Mouse (Mus musculus) c-Kit-positive CD71-positive TER-119-negative erythroid progenitor cells, embryonic 14.5 days (primary cell): Measurements from ENCODE around the gene St3gal3.

ENCODE experiments used
- DNase-seq: peaks from one replicate; pipeline ENCODE4 v3.0.0-alpha.2; 2013; ENCODE audit warnings: low read depth

Gene St3gal3

DNA sequence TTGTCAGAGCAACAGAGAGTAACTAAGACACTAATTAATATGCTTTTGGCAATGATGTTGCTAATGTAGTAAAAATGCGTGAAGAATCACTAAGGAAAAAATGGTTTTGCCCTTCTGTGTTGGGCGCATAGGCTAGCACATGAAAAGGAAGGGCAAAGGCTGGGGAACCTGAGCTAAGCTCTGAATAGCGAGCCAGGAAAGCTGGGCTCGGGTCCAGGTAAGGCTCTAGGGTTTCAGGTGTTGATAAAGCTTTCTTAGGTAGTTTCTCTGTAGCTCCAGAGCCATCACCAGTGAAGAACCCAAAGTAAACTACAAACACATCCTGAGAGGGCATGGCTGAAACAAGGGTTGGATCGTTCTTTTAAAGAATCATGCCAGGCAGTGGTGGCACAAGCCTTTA lies 6.8 kb upstream of the St3gal3 start:
- DNase-seq, result no peak

DNA sequence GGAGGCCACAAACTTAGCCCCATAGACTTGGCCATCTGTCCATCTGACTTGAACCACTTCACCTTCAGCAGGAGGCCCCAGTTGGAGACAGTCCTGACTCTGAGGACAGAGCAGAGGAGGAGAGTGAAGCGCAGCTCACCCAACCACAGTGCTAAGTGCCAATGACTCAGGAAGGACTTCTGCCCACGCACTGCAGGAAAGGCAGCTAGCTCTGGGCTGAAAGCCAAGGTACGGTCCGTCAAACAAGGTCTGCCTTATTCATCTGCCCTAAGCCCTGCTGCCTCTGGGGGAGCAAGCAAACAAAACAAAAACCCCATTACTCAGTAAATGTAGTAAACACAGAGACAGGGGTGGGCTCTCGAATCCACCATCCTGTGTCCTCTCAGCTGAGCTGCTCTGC lies 4.2 kb upstream of the St3gal3 start:
- DNase-seq, result no peak

DNA sequence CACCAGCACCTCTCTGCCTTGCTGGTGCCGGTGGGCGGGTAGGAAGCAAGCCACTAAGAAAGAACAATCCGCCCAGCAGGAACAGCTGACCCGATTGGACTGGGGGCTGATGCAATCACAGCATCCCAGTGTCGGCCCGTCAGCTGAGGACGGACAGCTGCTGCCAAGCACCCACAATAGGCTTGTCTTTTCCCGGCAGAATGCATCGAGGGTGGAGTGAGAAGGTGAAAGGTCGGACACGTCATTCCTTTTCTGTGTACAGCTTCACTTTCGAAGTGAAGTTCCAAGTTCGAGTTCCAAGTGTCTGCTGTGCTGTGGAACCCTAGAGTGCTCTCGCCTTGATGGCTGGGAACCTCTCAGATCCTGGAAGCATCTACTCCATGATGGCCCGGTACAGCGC lies 3.1 kb upstream of the St3gal3 start:
- DNase-seq, result no peak

DNA sequence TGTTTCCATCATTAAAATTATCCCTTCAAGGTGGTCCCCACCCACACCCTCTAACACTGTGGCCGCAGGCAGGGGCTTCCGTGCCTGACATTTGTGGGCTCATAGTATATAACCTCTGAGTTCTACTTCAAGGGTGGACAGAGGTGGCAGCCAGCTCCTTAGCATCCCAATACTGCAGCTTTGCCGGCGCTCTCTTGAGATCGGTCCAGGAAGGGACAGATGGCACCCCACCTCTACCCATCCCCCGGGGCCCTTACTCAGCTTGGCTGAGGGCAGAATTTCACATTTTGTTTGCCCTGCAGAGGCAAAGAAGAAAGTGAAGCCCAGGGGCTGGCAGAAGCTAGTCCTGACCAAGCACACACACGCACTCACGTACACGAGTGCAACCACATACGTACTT lies 2.6 kb upstream of the St3gal3 start:
- DNase-seq, result no peak

DNA sequence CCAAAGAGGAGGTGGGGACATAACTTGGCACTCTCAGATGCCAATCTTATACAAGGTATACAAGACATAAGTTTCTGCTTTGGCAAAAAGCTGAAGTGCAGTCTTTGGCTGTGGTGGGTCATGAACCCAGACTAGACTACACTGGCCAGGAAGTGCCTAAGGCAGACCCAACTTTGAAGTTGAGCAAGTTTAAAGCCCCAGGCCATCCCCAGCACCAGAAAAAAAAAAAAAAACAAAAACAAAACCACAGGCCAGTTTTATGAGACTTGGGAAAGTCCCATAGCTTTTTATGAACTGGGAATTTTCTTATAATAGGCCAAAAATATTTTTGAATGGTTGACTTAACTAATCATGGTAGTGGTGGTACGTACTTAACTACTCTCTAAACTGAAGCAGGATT lies 700 bp upstream of the St3gal3 start:
- no peak for DNase-seq

DNA sequence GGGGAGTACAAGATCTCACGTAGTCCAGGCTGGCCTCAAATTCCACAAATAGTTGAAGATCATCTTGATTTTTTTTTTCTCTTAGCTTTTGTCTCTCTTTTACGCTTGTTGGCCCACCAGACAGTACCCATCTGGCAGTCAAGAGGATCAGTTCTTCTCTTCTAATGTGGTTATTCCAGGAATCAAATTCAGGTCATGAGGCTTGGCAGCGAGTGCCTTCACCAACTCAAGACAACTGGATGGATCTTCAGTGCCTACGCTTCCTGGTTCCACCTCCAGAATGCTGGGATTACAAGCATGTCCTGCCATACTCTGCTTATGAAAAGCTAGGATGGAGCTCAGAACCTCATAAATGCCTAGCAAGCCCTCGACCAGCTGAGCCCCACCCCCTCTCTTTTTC lies 3.4 kb downstream of the St3gal3 start:
- no peak for DNase-seq

DNA sequence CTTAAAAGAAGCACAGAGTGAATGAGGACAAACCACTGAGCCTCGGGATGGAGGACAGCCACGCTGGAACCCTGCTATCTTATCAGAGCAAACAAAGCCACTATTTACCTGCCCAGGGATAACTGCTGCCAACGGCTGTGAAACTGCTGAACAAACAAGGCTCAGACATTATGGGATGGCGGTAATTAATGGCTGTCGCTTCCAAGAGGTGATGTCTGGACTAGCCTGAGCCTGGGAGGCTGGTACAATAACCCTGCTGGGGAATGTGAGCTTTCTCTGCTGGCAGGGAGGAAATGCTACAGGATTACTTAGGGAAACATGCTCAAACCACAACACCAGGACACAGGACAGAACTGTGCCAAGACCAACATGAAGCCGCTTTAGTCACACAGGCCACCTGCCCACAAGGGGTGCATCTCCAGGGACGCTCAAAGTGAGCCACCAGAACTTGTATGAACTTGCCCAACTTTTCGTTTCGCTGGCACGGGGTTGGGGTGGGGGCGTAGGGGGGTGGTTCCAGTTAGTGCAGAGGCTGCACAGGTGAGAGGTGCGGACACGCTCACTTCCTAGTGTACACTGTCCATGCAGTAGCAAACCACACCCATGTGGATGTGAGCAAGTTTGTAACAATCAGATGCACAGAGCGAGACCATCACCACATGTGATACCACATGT lies 11.5 kb downstream of the St3gal3 start:
- DNase-seq, result no peak

DNA sequence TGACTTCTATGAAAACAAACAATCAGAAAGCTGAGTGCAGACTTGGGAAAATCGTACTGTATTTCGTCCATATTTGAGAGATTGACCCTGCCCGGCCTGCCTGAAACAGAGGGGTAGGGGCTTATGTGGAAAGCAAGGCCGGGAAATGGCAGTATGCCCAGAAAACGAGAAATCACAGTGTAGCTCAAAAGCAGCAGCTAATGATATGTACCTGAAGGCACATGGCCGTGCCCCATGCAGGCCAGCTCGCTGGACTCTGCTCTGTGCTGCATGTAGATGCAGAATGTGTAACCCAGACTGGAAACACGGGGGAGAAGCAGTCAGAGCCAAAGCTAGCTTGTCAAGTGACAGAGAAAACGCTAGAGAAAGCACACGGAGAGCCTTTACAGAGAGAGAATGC lies 12.6 kb downstream of the St3gal3 start:
- no peak for DNase-seq

DNA sequence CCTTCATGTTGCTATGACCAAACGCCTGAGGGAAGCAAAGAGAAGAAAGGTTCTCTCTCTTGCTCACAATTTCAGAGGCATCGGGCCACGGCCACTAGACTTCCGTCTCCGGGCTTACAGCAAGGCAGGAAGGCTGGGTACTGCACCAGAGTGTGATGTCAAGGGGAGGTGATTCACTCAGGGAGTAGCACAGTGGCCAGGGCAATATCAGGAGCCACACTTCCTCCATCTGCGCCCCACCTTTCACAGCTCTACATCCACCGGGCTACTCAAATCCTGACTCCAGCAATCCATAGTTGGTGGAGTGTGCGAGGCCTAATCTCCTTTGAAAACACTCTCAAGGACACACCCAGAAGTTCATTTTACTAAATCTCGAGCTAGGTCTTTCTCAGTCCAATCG lies 17.1 kb downstream of the St3gal3 start:
- DNase-seq, result no peak

DNA sequence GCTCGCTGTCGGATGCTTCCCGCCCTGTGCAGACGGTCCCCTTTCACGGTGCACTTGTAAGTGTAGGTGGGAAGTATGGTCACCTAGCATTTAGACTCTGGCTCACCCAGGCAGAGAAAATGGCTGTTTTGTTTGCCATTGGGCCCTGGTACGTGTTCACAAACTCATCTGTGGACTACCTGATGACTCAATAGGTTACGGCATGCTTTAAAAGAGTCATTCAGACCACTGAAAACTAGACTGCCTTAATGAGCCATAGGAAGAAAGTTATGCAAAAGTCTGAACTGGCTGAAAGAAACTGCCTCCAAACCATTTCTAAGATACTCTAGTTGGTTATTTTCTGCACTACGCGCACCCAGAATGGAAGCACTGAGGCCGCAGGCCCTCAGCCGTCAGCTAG lies 18.6 kb downstream of the St3gal3 start:
- no peak for DNase-seq

DNA sequence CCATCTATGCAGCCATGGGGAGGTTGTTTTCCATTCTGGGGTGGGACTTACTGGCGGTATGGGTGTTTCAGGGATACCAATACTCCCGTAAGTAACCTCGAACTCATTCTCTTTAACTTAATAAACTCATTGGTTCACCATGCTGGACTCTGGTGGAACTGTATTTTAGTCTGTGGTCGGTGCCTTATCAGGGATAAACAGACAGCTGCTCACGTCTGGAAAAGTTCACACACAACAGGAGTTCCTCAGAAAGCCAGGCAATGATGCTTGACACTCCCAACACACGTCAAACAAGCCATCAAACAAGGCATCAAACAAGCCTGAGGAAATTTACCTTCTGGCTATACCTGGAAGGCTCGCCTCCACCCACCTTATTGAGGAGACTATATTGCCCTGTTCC lies 19.6 kb downstream of the St3gal3 start:
- no peak for DNase-seq

DNA sequence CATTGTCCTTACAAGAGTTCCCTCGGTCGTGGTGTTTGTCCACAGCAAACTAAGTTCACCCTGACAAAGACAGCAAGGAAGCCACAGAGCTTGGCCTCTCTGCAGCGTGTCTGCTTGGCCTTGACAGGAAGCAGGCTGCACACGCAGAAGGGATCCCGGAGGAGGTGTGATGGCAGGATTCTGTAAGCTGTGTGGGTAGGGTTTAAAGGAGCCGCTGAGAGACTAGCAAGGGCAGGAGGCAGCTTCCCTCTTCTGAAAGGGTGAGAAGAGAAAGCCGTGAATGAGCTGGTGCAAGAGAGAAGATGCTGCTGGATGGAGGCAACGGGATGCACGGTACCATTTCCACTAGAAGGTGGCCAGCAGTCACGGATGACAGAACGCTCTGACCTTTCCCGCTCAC lies 22.1 kb downstream of the St3gal3 start:
- no peak for DNase-seq

DNA sequence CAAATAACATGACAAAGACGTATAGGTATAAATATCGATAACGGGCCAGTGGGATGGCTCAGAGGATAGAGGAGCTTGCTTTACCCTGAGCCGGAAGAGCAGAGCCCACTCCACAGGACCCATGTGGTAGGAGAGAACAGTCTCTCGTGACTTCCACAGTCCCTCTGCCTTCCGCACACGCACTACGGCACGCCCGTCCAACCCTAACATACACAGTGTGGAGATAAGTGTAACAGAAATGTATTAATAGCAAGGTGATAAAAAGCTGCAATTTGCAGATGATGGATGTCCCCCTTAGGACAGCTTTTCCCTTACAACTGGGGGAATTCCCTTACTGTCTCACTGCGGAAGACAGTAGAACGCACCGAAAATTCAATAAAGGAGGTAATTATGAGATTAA lies 25.1 kb downstream of the St3gal3 start:
- no peak for DNase-seq

DNA sequence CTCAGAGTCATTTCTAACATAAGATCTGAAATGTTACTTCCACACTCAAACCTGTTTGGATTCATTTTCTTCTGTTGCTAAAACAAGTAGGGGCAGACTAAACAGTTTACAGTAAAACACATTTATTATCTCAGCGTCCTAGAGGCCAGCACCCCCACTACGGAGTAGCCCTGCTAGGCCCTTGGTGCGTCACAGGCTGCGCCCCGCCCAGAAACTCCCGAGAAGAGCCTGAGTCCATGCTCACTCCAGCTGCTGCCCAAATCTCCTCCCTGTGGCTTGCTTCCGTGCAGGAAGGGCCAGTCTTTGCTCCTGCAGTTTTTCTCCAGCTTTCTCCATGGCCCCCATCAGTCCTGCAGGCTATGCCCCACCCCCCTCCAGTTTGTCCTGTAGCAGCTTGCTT lies 25.9 kb downstream of the St3gal3 start:
- DNase-seq, result peak; percentile 27

DNA sequence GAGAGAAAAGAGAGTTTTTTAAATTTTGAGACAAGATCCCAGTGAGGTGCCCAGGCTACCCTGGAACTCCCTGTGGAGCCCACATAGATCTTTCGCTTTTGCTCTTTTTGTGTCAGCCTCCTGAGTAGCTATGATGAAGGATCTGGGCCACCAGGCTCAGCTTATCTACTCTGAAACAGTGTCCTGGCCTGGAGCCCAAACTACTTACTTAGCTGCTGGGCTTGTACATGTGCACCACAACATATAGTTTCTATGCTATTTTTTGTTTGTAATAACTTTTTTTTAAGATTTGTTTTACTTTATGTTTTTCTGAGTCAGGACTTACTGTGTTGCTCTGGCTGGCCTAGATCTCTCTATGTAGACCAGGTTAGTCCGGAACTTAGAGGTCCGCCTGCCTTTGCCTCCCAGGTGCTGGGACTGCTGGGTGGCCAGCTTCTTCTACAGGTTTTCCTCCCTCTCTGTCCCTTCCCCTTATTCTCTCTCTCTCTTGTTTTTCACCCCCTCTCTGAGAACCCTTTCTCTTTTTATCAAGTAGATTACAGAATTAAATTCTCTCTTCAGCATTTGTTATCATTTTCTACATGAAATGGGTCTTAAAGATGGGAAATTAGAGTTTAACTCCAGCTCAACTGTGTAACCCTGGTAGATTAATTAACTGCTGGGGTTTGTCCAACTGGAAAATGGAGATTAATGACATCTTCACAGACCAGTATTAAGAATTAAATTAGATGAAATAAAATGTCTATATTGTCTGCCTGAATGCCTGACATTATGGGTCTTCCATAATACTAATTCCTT lies 29.3 kb downstream of the St3gal3 start:
- peak; percentile 51 for DNase-seq

DNA sequence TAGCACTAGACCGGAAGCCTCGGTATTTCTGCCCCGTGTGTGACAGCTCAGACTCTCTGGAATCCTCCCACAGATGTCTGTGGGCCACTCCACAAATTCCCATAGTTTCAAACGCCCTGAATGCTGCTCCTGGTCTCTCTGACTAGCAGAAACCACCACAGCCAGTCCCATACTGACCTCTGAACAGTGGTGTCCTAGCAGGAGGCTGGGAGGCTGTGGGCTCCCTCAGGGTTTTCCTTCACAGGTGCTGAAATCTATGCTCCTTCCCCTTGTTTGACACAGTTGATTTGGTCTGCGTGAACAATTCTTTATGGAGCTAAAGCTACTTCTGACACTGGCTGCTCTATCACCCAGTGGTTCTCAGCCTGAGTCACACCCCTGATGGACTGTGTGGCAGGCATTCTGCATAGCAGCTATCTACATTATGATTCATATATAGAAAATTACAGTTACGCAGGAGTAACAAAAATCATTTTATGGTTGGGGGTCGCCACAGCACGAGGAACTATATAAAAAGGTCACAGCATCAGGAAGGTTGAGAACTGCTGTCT lies 31.4 kb downstream of the St3gal3 start:
- no peak for DNase-seq

DNA sequence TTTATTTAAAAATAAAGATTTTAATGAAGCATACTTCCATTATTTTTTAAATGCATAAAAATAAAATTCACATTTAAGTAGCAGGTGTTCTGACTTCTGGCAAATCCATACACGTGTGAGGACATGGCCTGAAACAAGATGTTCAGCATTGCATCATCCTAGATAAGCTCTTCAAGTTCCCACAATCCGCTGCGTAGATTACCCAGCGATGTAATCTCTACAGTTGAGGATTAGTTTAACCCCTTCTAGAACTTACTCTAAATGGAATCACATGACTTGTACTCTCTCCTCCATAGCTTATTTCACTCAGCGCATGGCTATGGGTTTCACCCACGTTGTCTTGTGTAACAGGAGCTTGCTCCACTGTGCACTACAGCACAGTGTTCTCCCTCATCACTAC lies 33.2 kb downstream of the St3gal3 start:
- DNase-seq, result no peak

DNA sequence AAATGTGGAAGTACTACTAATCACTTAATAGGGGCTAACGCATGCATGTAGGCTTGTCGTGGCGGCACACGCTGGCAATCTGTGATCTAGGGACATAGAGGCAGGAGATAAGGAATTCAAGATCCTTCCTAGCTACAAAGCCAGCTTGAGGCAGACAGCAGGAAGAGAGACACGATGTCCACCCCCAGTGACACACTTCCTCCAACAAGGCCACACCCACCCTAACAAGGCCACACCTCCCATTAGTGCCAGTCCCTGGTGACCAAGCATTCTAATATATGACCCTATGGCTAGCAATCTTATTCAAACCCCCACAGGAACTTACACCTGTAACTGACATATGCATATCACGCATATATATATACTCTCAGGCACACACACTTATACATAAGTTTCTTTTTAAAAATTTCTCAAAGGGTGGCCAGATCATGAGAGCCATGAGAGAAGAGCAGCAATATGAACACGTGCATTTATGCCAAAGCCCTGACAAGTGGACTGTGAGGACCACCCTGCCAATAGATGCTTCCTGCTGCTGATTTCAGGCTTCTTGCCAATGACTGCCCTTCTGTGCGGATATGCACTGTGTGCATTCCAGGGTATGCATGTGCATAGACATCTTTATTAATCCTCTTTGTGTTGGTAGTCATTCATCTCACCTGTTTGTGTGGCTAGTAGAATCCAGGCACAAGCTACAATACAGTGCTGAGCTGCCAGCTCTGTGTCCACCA lies 34.9 kb downstream of the St3gal3 start:
- DNase-seq, result no peak

DNA sequence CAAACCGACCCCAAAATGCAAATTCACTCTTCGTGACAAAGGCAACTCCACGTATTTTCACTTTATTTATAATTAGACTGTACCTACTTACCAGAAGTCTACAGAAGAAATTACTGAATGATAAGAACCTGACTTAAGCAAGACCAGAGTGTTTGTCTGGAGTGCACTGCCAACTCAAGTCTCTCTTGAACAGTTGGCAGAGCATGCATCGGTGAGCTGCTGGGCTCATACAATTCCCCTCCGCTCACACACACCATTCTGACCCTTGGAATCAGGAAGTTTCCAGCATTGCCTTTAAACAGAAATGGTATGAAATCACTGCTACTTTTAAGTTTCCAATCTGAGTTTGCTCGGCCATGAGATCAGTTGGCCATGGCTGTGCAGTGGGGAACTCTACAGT lies 36.1 kb downstream of the St3gal3 start:
- DNase-seq, result no peak

DNA sequence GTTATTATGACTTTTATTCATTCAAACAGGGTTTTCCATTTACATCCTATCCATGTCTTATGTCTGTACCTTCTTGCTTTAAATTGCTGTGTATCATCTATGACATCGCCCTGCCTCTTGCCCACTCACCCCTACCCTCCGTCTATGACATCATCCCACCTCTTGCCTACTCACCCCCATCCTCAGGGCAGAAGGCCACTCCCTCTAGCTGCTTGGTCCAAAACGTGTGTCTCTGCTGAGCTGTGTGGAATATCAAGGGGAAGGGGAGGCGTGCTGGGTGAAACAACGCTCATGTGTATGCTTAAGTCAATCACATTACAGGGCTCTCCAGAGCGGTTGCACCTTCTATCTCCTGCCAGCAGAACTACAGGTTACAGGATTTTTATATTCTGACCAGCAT lies 38.6 kb downstream of the St3gal3 start:
- DNase-seq, result no peak

DNA sequence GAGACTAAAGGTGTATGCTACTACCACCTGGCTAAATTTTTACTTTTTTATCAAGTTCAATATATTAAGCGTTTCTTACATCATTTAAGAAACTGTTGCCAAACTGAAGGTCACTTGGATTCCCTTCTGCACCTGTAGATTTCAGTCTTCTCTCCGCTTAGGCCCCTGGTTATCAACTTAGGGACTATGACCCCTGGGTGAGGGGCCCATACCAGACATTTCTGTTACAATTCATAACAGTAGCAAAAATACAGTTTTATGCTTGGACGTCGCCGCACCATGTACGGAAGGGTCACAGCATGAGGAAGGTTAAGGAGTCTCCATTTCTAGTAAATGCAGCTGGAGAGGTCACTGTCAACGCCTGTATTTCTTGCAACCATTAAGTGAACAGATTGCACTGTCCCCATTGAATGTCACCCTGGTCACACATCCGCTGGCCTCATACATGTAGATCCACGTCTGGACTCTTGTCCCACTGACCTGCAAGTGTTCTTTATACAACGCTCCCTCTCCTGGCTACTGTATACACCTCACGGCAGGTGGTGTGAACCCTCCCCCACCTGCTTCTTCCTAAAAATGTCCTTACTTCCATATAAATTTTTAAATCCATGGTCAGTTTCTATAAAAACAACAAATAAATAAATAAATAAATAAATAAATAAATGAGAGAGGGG lies 41.8 kb downstream of the St3gal3 start:
- no peak for DNase-seq

DNA sequence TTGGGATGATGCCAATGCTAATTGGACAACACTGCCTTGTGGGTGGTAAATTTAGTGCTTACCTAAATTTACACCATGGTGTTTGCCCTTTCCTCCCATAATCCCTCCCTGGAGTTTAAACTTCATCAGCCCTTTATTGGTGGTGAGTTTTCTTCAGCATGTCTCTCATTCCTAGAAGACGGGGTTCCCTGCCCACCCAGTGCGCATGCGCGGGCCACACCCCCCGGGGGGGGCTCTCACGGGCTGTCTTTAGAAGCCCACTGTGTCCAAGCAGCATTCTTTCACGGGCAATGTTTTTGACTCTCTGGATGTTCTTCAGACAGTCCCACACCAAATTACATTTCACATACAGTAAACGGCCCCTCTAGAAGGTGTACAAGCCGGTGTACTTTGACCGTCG lies 44.3 kb downstream of the St3gal3 start:
- no peak for DNase-seq
